Mouse (Mus musculus): ENCODE results near the gene Mlx. TPM values are rescaled to one million over a fixed set of nuclear protein-coding genes. Genes with fewer than 3 reads are reported as not detected.

The Mlx gene
- 98.3 TPM for polyA plus RNA-seq (2014; fragmentation: Illumina TruSeq; extraction: RNeasy Lipid Tissue Mini Kit (QIAGEN cat#74804); ENCODE audit: low replicate concordance)

DNA sequence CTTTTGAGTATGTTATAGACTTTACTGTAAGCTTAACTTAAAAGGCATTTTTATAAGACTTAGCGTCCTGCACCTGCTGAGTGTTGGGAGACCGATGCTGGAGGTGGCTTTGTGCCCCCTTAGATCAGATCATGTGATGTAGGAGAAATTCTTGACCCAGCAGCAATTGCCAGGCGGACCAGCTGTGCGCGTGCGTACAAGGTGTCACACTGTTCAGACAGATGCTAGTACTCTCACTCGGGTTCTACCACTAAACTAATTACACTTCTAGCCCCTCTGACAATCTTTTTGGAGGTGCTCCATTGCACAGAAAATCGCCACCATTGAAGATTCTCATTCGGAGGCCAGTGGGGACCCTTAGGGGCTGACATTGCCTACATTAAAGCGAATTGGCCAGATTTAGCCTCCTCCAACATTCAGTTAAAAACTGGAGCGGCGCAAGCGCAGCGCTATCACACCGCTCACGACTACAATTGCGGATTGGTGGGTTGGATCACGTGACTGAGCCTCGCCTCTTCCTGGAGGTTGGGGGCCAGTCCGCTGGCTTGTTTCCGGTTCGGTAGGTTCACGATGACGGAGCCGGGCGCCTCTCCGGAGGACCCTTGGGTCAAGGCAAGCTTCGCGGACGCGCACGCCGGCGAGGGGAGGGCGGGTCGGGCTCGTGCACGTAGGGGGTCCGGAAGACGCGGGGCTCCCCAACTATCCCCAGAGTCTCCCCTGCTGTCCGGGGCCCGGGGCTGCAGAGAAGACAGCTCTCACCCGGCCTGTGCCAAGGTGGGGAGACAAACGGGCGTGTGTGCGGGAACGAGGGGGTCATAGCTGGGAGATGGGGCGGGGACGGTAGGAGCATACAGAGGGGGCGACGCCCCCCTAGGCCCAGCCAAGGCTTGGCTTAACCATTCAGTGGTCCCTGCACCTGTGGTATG is at the start of gene Mlx:
Gene Mlx, plus strand, starts transcription at position 522 of the 926 bp plus-strand sequence.

DNA sequence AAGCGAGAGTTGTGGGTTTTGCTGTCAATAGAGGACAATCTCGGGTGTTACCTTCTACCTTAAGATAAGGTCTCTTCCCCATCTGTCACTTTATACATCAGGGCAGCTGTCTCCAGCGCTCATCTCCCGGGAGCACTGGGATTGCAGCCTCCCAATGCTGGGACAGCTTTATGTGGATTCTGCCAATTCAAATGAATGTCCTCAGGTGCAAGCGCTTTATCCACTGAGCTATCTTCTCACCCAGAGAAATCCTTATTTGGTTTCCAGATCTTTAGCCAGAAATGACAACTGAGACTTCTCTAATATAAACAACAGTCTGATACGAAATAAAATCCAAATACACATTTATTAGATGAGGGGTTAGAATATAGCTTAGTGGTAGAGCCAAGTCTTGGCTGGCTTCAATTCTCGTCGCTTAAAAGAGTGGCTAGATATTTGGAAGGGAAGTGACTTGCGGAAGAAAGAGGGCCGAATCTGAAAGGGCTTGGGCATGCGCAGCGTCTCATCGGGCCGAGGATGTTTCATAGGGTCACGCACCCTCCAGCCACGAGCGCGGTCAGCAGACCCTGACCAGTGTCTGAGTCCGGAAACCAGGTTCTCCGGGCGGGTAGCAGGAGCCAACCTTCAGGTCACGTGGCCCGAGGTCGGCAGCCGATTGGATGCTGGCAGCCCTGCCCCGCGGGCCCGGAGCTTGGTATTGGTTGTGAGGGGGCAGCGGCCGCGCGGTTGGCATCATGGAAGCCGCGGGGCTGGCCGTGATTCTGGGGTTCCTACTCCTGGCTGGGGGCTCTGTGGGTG is 17.5 kb upstream of the Mlx start, which contains the start of gene Naglu:
Gene Naglu, plus strand, starts transcription at position 622 of the 798 bp plus-strand sequence.

DNA sequence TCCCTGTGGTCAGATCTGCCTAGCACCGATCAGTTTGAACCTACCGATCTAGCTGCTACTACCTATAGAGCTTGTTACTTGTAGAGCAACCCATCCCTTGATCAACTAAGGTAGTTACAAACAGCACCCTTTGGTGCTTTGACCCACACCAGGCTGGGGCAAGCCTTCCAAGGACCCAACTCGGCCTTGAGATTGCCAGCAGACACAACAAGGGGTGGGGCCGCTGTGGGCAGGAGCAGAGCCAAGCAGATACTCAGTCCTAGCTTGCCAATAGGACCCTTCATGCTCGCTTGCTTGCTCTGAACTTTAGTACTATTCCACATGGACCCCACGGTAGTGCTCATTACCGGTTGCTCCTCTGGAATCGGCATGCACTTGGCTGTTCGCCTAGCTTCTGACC is 9.0 kb upstream of the Mlx start, which contains the start of gene Hsd17b1:
Gene Hsd17b1, plus strand, starts transcription at position 291 of the 400 bp plus-strand sequence.

DNA sequence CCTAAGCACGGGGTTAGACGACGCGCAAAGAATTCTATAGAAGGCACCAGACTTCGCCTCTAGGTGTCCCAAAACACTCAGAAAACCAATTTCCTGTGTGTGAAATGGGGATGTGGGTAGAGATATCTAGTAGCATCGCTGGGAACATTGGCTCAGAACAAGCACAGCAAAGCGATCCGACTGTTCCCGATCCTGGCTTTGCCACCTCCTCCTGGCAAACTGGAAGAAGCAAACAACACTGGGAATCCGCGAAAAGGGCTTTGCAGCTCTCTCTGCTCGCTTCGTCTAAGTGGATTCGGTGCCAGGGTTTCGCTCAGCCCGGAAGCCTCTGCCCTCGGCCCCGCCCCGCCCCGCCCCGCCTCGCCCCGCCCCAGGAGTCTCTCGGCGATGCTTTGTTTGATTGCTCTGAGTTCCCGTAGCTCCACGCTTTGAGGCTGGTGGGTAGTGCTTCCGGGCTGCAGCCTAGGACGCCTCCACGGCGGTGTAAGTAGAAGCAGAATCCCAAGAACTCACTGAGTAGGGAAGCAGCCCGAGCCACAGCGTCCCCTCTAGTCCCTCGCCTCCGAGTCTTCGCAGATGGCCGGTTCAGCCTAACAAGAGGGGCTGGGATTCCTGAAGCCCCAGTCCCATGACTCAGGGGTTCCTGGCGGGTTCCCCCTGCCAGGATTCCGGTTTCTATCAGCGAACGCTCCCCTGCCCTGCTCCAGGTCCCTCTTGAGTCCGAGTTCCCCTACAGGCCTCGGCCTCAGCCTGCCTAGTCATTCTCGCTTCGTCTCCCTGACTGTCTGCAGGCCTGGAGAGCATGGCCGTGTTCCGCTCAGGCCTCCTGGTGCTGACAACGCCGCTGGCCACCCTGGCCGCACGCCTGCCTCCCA is 4.6 kb upstream of the Mlx start, which contains the start of gene Coasy:
Gene Coasy, plus strand, starts transcription at position 358 of the 875 bp plus-strand sequence.

DNA sequence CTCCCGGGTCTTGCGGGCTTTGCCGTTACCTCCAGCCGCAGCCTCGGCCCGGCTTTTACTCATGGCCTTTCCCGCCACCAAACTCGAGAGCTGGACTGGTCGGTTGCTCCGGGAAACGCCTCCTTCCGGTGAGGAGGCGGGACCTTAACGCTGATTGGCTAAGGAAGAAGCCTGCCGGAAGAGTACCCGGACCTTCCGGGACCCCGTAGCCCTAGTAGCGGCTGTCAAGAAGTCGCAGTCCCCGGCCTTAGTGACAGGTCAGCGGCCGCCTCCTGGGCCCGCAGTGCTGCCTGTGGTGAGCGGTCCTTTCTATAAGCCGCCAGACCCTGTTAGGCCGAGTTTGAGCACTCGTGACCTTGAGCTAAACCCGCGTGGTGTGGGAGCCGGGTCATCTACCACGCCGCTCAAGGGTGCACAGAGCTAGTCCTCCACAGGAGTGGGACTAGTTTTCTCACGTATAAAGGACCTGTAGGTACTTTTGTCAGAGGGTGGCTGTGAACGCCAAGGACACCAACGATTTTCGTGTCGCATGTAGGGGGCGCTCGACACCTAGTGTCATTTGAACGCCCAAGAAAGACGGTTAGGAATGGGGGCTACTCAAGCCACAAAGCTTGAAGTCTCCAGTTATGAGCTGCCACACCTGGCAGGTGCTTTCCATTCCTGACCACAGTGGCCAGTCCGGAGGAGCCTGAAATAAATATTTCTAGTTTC is 8.4 kb downstream of the Mlx start, which contains the start of gene Psmc3ip:
Gene Psmc3ip, minus strand, starts transcription at position 123 of the 711 bp plus-strand sequence.

DNA sequence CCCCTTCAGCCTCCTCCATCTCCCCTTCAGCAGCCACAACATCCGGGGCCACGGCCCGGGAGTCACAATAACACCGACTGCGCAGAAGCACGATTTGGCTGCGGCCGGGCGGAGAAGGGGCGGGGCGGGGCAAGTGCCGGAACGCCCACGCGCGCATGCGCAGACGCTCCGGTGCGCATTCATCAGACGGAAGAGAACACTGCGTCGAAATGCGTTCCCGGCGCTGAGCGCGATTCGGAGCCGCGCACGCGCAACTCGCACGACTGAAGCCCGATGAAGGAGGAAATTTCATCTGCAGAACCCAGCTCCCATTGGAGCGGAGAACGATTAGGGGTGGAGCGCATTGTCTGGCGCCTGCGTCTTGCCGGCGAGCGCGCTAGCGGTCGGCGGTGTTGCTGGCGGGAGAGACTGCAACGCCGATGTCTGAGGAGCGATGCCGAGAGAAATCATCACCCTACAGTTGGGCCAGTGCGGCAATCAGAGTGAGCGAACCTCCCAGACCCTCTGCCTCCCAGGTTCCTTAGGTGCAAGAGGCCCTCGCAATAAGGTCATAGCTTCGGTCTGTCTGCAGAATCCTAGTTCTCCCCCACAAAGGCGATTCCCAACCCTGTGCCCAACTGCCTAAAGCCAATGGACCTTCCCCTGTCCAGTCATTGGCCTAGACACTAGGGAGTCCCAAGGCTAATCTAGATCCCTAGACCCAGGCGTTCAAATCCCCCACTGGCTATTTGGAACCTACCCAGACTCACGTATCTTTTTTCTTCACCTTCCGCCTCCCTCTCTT is 32.9 kb downstream of the Mlx start, which contains the start of the genes Retreg3 and Tubg1:
Gene Retreg3, minus strand, starts transcription at position 133 of the 784 bp plus-strand sequence.
Gene Tubg1, plus strand, starts transcription at position 178 of the 784 bp plus-strand sequence.

Other genes with a start within 250 kb of the Mlx start
- gene Stat5b, start 236.6 kb upstream of the Mlx start, polyA plus RNA-seq (2014; fragmentation: Illumina TruSeq; extraction: RNeasy Lipid Tissue Mini Kit (QIAGEN cat#74804); ENCODE audit: low replicate concordance) = 2.1 TPM
- 1.2 TPM for gene Stat5a, start 227.9 kb upstream of the Mlx start, polyA plus RNA-seq (2014; fragmentation: Illumina TruSeq; extraction: RNeasy Lipid Tissue Mini Kit (QIAGEN cat#74804); ENCODE audit: low replicate concordance)
- gene Stat3, start 147.7 kb upstream of the Mlx start, polyA plus RNA-seq (2014; fragmentation: Illumina TruSeq; extraction: RNeasy Lipid Tissue Mini Kit (QIAGEN cat#74804); ENCODE audit: low replicate concordance) = 18.7 TPM
- 15.7 TPM for gene Cavin1, start 116.4 kb upstream of the Mlx start, polyA plus RNA-seq (2014; fragmentation: Illumina TruSeq; extraction: RNeasy Lipid Tissue Mini Kit (QIAGEN cat#74804); ENCODE audit: low replicate concordance)
- 68.7 TPM for gene Atp6v0a1, start 77.8 kb upstream of the Mlx start, polyA plus RNA-seq (2014; fragmentation: Illumina TruSeq; extraction: RNeasy Lipid Tissue Mini Kit (QIAGEN cat#74804); ENCODE audit: low replicate concordance)
- not detected for gene Naglu, start 17.3 kb upstream of the Mlx start, polyA plus RNA-seq (2014; fragmentation: Illumina TruSeq; extraction: RNeasy Lipid Tissue Mini Kit (QIAGEN cat#74804); ENCODE audit: low replicate concordance)
- gene Hsd17b1, start 8.9 kb upstream of the Mlx start, polyA plus RNA-seq (2014; fragmentation: Illumina TruSeq; extraction: RNeasy Lipid Tissue Mini Kit (QIAGEN cat#74804); ENCODE audit: low replicate concordance) = not detected
- gene Coasy, start 4.7 kb upstream of the Mlx start, polyA plus RNA-seq (2014; fragmentation: Illumina TruSeq; extraction: RNeasy Lipid Tissue Mini Kit (QIAGEN cat#74804); ENCODE audit: low replicate concordance) = 0.59 TPM
- 0.52 TPM for gene Psmc3ip, start 8.2 kb downstream of the Mlx start, polyA plus RNA-seq (2014; fragmentation: Illumina TruSeq; extraction: RNeasy Lipid Tissue Mini Kit (QIAGEN cat#74804); ENCODE audit: low replicate concordance)
- 33.3 TPM for gene Retreg3, start 32.6 kb downstream of the Mlx start, polyA plus RNA-seq (2014; fragmentation: Illumina TruSeq; extraction: RNeasy Lipid Tissue Mini Kit (QIAGEN cat#74804); ENCODE audit: low replicate concordance)
- gene Tubg1, start 32.7 kb downstream of the Mlx start, polyA plus RNA-seq (2014; fragmentation: Illumina TruSeq; extraction: RNeasy Lipid Tissue Mini Kit (QIAGEN cat#74804); ENCODE audit: low replicate concordance) = 0.82 TPM
- gene Tubg2, start 68.6 kb downstream of the Mlx start, polyA plus RNA-seq (2014; fragmentation: Illumina TruSeq; extraction: RNeasy Lipid Tissue Mini Kit (QIAGEN cat#74804); ENCODE audit: low replicate concordance) = not detected
- 0.22 TPM for gene Cntnap1, start 83.2 kb downstream of the Mlx start, polyA plus RNA-seq (2014; fragmentation: Illumina TruSeq; extraction: RNeasy Lipid Tissue Mini Kit (QIAGEN cat#74804); ENCODE audit: low replicate concordance)
- 0.52 TPM for gene Plekhh3, start 84.1 kb downstream of the Mlx start, polyA plus RNA-seq (2014; fragmentation: Illumina TruSeq; extraction: RNeasy Lipid Tissue Mini Kit (QIAGEN cat#74804); ENCODE audit: low replicate concordance)
- gene Ccr10, start 88.2 kb downstream of the Mlx start, polyA plus RNA-seq (2014; fragmentation: Illumina TruSeq; extraction: RNeasy Lipid Tissue Mini Kit (QIAGEN cat#74804); ENCODE audit: low replicate concordance) = not detected
- gene Ezh1, start 139.2 kb downstream of the Mlx start, polyA plus RNA-seq (2014; fragmentation: Illumina TruSeq; extraction: RNeasy Lipid Tissue Mini Kit (QIAGEN cat#74804); ENCODE audit: low replicate concordance) = 22.1 TPM
- gene Ramp2, start 158.8 kb downstream of the Mlx start, polyA plus RNA-seq (2014; fragmentation: Illumina TruSeq; extraction: RNeasy Lipid Tissue Mini Kit (QIAGEN cat#74804); ENCODE audit: low replicate concordance) = 1.6 TPM
- 73.6 TPM for gene Vps25, start 166.4 kb downstream of the Mlx start, polyA plus RNA-seq (2014; fragmentation: Illumina TruSeq; extraction: RNeasy Lipid Tissue Mini Kit (QIAGEN cat#74804); ENCODE audit: low replicate concordance)
- gene Wnk4, start 173.3 kb downstream of the Mlx start, polyA plus RNA-seq (2014; fragmentation: Illumina TruSeq; extraction: RNeasy Lipid Tissue Mini Kit (QIAGEN cat#74804); ENCODE audit: low replicate concordance) = not detected
- 2.6 TPM for gene Cntd1, start 191.7 kb downstream of the Mlx start, polyA plus RNA-seq (2014; fragmentation: Illumina TruSeq; extraction: RNeasy Lipid Tissue Mini Kit (QIAGEN cat#74804); ENCODE audit: low replicate concordance)
- 4.3 TPM for gene Coa3, start 191.8 kb downstream of the Mlx start, polyA plus RNA-seq (2014; fragmentation: Illumina TruSeq; extraction: RNeasy Lipid Tissue Mini Kit (QIAGEN cat#74804); ENCODE audit: low replicate concordance)
- gene Becn1, start 215.0 kb downstream of the Mlx start, polyA plus RNA-seq (2014; fragmentation: Illumina TruSeq; extraction: RNeasy Lipid Tissue Mini Kit (QIAGEN cat#74804); ENCODE audit: low replicate concordance) = 158 TPM
- gene Psme3, start 228.9 kb downstream of the Mlx start, polyA plus RNA-seq (2014; fragmentation: Illumina TruSeq; extraction: RNeasy Lipid Tissue Mini Kit (QIAGEN cat#74804); ENCODE audit: low replicate concordance) = 194 TPM
- gene Aoc2, start 237.8 kb downstream of the Mlx start, polyA plus RNA-seq (2014; fragmentation: Illumina TruSeq; extraction: RNeasy Lipid Tissue Mini Kit (QIAGEN cat#74804); ENCODE audit: low replicate concordance) = 0.59 TPM
- gene Aoc3, start 243.3 kb downstream of the Mlx start, polyA plus RNA-seq (2014; fragmentation: Illumina TruSeq; extraction: RNeasy Lipid Tissue Mini Kit (QIAGEN cat#74804); ENCODE audit: low replicate concordance) = 8.7 TPM